Mouse (Mus musculus) hindbrain, embryonic 14.5 days (tissue): ENCODE measurements around the gene Hspb8. TPM values are rescaled to one million over a fixed set of nuclear protein-coding genes. Genes with fewer than 3 reads are reported as not detected.
A peak's percentile ranks its signal among the peaks of the same experiment; 100 is the strongest.
"Not testable (repeated sequence)": the region's sequence is repeated elsewhere in the genome, so short reads cannot be mapped to it uniquely, and the experiment has no call there.

ENCODE experiments used
- ATAC-seq: fragments of 200-750 bp; cut with Nextera tagmentation; 2 replicates; pipeline ENCODE4 v1.8.0; 2017; ENCODE audit warnings: moderate number of reproducible peaks, mild to moderate bottlenecking, moderate TSS enrichment, moderate library complexity; ENCODE audit not compliant: low FRiP score
- DNase-seq: peaks from one replicate; pipeline ENCODE4 v3.0.0-alpha.2; 2015; ENCODE audit warnings: low spot score
- H3K27ac ChIP-seq: fragments of 300-500 bp; sonication (generic); 2 replicates; pipeline ENCODE4 v1.5.1; 2014; ENCODE audit warnings: mild to moderate bottlenecking, moderate library complexity
- H3K27me3 ChIP-seq: fragments of 300-500 bp; sonication (generic); 2 replicates; pipeline ENCODE4 v1.6.1; 2014; ENCODE audit warnings: mild to moderate bottlenecking, low read length, mixed read lengths; ENCODE audit not compliant: control insufficient read depth, insufficient read depth
- H3K36me3 ChIP-seq: fragments of 300-500 bp; sonication (generic); replicated peaks from 2 replicates; pipeline ENCODE4 v1.6.1; 2014; ENCODE audit not compliant: control insufficient read depth, insufficient read depth
- H3K4me1 ChIP-seq: fragments of 300-500 bp; sonication (generic); replicated peaks from 2 replicates; pipeline ENCODE4 v1.6.1; 2014; ENCODE audit warnings: antibody characterized with exemption, low read length, mixed read lengths; ENCODE audit not compliant: control insufficient read depth, insufficient read depth
- H3K4me2 ChIP-seq: fragments of 300-500 bp; sonication (generic); replicated peaks from 2 replicates; pipeline ENCODE4 v1.6.1; 2014; ENCODE audit warnings: mild to moderate bottlenecking, moderate library complexity
- H3K4me3 ChIP-seq: fragments of 300-500 bp; sonication (generic); replicated peaks from 2 replicates; pipeline ENCODE4 v1.5.1; 2014; ENCODE audit warnings: mild to moderate bottlenecking, low read length
- H3K9ac ChIP-seq: fragments of 300-500 bp; sonication (generic); 2 replicates; pipeline ENCODE4 v1.6.1; 2014
- H3K9me3 ChIP-seq: fragments of 300-500 bp; sonication (generic); 2 replicates; pipeline ENCODE4 v1.6.1; 2016; ENCODE audit warnings: low read length; ENCODE audit not compliant: control insufficient read depth
- WGBS: fragments of 180-500 bp; shearing (Covaris S2); extraction: QIAGEN DNeasy Blood & Tissue Kit; methylation state at CpG from one replicate; pipeline ENCODE4 v1.1.7; 2014; 5-methylcytosine and 5-hydroxymethylcytosine counted together
- polyA plus RNA-seq: library from polyadenylated mRNA; unstranded; fragments of >200 nt; fragmentation: Nextera tagmentation; extraction: Ambion mirVana; gene quantifications from 2 replicates; pipeline ENCODE4 v1.2.1, GENCODE M21; 2014

Hspb8 gene
- polyA plus RNA-seq, 1 experiment from 2014 or later: 5.6 TPM

DNA sequence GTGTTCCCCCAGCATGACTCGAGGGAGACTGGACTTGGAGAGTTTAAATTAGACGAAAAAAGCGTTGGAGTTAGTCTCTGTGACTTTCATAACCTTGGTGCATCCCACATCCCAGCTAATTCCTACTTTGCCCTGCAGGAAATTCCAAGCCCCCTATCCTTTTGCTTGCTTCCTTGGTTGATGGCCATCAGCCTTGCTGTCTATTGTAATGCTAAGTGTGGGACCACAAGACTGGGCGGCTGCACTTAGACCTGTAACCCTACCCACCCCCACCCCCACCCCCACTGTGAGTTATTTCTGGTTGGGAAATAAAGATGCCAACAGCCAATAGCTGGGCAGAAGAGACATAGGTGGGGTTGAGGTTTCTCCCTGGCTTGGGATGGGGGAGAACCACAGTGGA, 15.7 kb upstream of the Hspb8 start:
- H3K36me3 ChIP-seq: no peaks in the 10 kb centered on the region; the same call in 1 of the 2 replicates
- H3K4me1 ChIP-seq: peaks cover 8% of the 10 kb centered on the region; the same call in 1 of the 2 replicates
- H3K4me2 ChIP-seq: no peak overlapping the region
- no peaks in the 10 kb centered on the region for H3K27me3 ChIP-seq
- H3K9me3 ChIP-seq: no peaks in the 10 kb centered on the region
- H3K9ac ChIP-seq: no peak overlapping the region
- no peak overlapping the region for H3K4me3 ChIP-seq
- H3K27ac ChIP-seq: no peak overlapping the region
- no peak for ATAC-seq
- no peak for DNase-seq
- WGBS: 32% methylated on average over 4 of the region's 4 CpGs

DNA sequence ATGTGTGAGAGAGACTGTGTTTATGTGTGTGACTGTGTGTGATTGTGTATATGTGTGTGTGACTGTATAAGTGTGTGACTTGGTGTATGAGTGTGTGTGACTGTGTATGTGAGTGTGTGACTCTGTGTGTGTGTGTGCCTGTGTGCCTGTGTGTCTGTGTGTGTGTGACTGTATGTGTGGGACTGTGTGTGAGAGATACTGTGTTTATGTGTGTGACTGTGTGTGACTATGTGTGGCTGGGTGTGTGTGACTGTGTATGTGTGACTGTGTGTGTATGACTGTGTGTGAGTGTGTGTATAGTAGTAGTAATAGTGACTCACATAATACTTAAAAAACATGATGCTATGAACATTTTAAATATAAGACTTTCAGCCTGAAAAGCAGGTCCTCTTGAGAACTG, 13.5 kb upstream of the Hspb8 start:
- Histone ChIP-seq H3K27me3 (no peaks in the 10 kb centered on the region), H3K4me1 (peaks cover 8% of the 10 kb centered on the region; the same call in 1 of the 2 replicates), H3K9me3 (no peaks in the 10 kb centered on the region), H3K9ac (no peak overlapping the region), H3K27ac (no peak overlapping the region), H3K4me2 (no peak overlapping the region), H3K4me3 (no peak overlapping the region), H3K36me3 (no peaks in the 10 kb centered on the region)
- DNase-seq: no peak
- no peak for ATAC-seq

DNA sequence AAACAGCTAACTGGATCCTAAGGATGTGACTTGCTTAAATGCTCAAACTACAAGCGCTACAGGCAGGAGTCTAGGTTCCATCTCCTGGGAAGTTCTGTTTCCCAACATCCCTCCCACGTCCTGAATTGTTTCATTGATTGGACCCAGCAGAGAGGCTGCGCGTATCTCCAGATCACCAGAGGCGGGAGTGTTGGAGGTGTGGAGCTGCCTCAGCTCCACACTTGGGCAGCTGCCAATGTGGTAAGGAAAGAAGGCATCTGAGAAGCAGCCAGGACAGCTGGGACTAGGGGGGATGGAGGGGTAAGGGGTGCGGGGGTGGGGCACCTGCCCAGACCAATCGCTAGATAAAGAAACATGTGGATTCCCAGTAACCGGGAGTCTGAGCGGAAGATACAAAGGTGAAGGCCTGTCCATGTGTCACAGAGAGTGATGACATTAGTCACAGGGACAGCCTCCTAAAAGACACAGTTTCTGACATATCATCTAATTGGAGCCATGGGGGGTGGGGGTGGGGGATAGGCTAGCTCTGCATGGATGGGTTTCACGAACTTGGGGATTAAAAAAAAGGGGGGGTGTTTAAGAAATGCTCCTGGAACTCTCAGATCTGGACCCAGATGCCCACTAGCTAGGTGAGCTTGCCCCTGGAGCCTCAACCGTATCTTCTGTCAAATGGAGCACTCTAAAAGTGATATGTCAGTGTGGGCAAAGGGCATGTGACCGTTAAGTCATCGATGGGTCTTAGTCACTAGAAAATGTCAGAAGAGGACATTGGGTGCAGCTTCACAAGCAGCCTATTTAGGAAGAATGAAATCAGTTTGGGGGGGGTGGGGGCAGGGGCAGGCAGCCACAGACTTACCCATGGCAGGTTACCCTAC, 12.5 kb upstream of the Hspb8 start:
- no peak for ATAC-seq
- H3K4me1 ChIP-seq: peaks cover 8% of the 10 kb centered on the region; the same call in 1 of the 2 replicates
- H3K27ac ChIP-seq: no peak overlapping the region
- DNase-seq: no peak
- no peaks in the 10 kb centered on the region for H3K27me3 ChIP-seq
- no peak overlapping the region for H3K9ac ChIP-seq
- H3K9me3 ChIP-seq: no peaks in the 10 kb centered on the region
- 49% methylated on average over 13 of the region's 13 CpGs for WGBS
- H3K36me3 ChIP-seq: no peaks in the 10 kb centered on the region
- no peak overlapping the region for H3K4me2 ChIP-seq
- no peak overlapping the region for H3K4me3 ChIP-seq

DNA sequence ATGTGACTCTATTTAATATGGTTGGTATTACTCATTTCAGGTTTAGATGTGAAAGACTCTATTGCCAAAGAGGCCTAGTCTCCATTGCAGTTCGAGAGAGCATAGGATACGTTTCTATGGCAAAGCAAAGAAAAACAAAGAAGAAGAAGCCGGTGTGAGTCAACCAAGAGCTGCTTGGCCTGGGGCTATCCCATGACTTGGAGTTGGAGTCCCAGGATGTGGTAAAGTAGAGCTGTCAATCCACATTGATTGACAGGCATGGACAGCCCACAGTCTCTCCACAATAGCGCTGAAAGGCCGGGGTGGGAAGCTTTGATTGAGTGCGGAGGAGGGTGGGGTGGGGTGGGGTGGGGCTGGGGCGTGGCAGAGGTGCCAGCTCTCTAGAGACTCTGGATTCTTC, 10.2 kb upstream of the Hspb8 start:
- Histone ChIP-seq H3K4me2 (no peak overlapping the region), H3K27me3 (no peaks in the 10 kb centered on the region), H3K4me3 (no peak overlapping the region), H3K4me1 (peaks cover 8% of the 10 kb centered on the region; the same call in 1 of the 2 replicates), H3K36me3 (no peaks in the 10 kb centered on the region), H3K9ac (no peak overlapping the region), H3K9me3 (no peaks in the 10 kb centered on the region), H3K27ac (no peak overlapping the region)
- 45% methylated on average over 7 of the region's 7 CpGs for WGBS
- no peak for DNase-seq
- ATAC-seq: no peak

DNA sequence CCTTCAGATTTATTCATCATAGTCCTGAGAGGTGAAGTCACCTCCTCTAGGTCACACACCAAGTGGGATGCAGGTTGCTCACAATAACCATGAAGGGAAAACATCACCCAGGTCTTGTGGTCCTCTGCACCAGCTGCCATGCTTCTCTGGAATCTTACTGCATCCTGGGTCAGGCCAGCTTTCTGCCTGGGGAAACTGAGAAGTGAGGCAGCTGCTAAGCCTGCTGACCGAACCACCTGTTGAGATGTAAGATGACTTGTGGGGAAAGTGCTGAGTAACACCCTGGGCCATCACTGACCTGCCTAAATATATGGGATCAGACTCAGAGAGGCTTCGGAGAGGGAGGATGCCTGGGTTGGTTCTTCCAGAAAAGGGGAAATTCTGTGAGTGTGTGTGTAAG, 4.0 kb upstream of the Hspb8 start:
- H3K9me3 ChIP-seq: no peaks in the 10 kb centered on the region
- WGBS: 90% methylated on average over 2 of the region's 2 CpGs

DNA sequence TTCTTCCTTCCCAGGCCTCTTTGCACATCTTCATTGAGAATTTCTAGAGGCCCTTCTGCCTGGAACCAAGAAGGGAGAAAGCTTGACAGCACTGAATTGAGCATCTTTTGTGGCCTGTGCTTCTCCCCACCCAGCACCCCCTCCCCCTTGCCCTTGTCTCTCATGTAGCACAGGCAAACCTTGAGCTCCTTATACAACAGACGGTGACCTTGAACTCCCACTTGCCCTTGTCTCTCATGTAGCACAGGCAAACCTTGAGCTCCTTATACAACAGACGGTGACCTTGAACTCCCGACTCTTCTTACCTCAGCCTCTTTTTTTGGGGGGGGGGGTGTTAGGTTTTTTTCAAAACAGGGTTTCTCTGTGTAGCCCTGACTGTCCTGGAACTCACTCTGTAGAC, 3.0 kb upstream of the Hspb8 start:
- H3K9ac ChIP-seq, H3K4me3 ChIP-seq, H3K36me3 ChIP-seq, H3K4me1 ChIP-seq, H3K4me2 ChIP-seq, H3K27ac ChIP-seq, H3K9me3 ChIP-seq, DNase-seq, ATAC-seq, H3K27me3 ChIP-seq: not testable (repeated sequence)
- WGBS: 78% methylated on average over 3 of the region's 3 CpGs

More for the DNA sequence above, 4.0 kb upstream of the Hspb8 start:
- no peak overlapping the region for H3K27ac ChIP-seq
- no peak overlapping the region for H3K4me3 ChIP-seq
- no peaks in the 10 kb centered on the region for H3K36me3 ChIP-seq
- no peaks in the 10 kb centered on the region for H3K27me3 ChIP-seq
- no peak for ATAC-seq
- no peak overlapping the region for H3K4me2 ChIP-seq
- H3K9ac ChIP-seq: no peak overlapping the region
- DNase-seq: no peak
- H3K4me1 ChIP-seq: peaks cover 6% of the 10 kb centered on the region; the same call in 1 of the 2 replicates

DNA sequence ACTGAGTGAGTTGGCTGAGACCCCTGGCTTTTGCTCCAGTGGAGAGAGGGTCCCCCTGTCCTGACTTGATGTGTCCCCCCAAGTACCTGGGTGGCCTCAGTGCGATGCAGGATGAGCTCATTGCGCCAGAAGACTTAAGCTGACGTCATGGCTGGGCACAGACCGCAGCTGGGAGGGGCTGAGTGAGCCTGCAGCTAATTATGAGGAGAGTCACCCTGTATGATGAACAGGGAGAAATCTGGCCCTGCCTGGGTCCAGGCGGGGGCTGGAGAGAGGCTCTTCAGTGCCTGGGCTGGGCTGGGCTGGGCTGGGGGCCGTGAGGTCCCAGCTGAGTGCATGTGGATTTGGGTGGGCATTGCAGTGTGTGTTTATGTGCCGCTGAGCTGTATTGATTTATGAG, 2.6 kb upstream of the Hspb8 start:
- Histone ChIP-seq H3K4me1 (peaks cover 6% of the 10 kb centered on the region; the same call in 1 of the 2 replicates), H3K9me3 (no peaks in the 10 kb centered on the region), H3K4me2 (no peak overlapping the region), H3K36me3 (no peaks in the 10 kb centered on the region), H3K4me3 (no peak overlapping the region), H3K27me3 (no peaks in the 10 kb centered on the region), H3K27ac (no peak overlapping the region), H3K9ac (no peak overlapping the region)
- ATAC-seq (no peak), DNase-seq (no peak)
- 71% methylated on average over 7 of the region's 7 CpGs for WGBS

DNA sequence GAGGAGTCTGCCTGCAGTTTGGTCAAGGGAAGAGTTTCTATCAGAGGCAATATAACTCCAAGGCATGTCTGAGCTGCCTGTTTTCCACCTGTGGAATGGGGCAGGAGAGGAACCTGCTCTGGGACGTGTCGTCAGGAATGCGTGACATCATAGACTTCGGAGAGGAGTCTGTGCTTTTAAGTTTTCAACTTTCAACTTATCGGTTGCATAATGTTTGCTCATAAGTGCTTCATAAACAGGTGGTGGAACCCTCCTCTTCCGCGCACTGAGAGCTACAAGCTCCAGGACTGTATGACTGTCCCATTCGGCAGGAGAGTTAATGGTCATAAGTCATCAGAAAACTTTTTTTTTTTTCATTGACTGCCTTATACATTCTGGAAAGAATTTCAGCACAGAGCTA, 1.1 kb upstream of the Hspb8 start:
- DNase-seq (no peak), ATAC-seq (no peak)
- Histone ChIP-seq H3K9me3 (no peaks in the 10 kb centered on the region), H3K36me3 (no peaks in the 10 kb centered on the region), H3K4me3 (no peak overlapping the region), H3K4me1 (peaks cover 12% of the 10 kb centered on the region), H3K9ac (no peak overlapping the region), H3K27ac (no peak overlapping the region), H3K4me2 (no peak overlapping the region), H3K27me3 (no peaks in the 10 kb centered on the region)
- 83% methylated on average over 8 of the region's 8 CpGs for WGBS

DNA sequence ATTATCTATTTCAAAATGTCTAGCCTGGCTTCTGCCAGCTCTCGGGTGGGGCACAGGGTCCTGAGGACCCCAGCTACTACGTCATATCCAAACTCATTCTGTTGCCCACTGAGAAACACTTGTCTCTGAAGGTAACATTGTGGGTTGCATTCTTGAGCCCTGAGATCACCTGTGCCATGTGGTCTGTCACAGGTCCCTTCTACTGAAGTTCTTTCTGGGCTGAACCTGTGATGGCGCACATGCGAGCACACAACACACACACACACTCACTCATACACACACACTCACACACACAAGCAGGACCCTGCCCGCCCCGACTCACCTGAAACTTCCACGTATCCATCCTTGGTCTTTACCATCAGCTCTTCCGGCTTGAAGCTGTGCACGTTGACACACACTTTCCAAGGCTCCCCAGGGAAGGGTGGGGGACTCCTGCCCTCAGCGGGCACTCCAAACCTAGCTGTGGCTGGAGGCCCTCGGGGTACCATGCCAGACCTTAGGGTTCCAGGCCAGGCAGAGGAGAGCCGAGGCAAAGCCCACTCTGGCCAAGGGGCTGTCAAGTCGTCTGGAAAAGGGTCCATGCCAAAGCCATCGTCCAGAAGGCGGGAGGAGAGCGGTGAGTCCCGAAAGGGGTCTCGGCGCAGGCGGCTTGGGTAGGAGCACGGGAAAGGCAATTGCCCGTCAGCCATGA, 728 bp downstream of the Hspb8 start:
- DNase-seq (no peak), ATAC-seq (no peak)
- no peaks in the 10 kb centered on the region for H3K9me3 ChIP-seq
- H3K4me3 ChIP-seq: peak overlapping the region; percentile 2; the same call in 1 of the 2 replicates
- H3K36me3 ChIP-seq: no peaks in the 10 kb centered on the region
- H3K4me1 ChIP-seq: peaks cover 12% of the 10 kb centered on the region
- H3K4me2 ChIP-seq: peak overlapping the region; percentile 49
- no peak overlapping the region for H3K27ac ChIP-seq
- no peaks in the 10 kb centered on the region for H3K27me3 ChIP-seq
- H3K9ac ChIP-seq: peak overlapping the region; percentile 13; the same call in 1 of the 2 replicates
- WGBS: 52% methylated on average over 22 of the region's 22 CpGs
